Mouse (Mus musculus) embryonic facial prominence, embryonic 13.5 days (tissue): ENCODE measurements around the gene Wipf1. TPM values are rescaled to one million over a fixed set of nuclear protein-coding genes. Genes with fewer than 3 reads are reported as not detected.

Experiments used
- ATAC-seq: fragments of 200-750 bp; cut with Nextera tagmentation; 2 replicates; pipeline ENCODE4 v1.8.0; 2017; ENCODE audit warnings: low read depth; ENCODE audit not compliant: insufficient number of reproducible peaks, insufficient read depth, low FRiP score, low TSS enrichment
- H3K27ac ChIP-seq: fragments of 300-500 bp; sonication (generic); 2 replicates; pipeline ENCODE4 v1.5.1; 2015; ENCODE audit warnings: moderate library complexity, mild to moderate bottlenecking, inconsistent platforms
- H3K27me3 ChIP-seq: fragments of 300-500 bp; sonication (generic); 2 replicates; pipeline ENCODE4 v1.6.1; 2015; ENCODE audit warnings: mild to moderate bottlenecking, inconsistent platforms
- H3K36me3 ChIP-seq: fragments of 300-500 bp; sonication (generic); 2 replicates; pipeline ENCODE4 v1.6.1; 2015; ENCODE audit warnings: mild to moderate bottlenecking, inconsistent platforms
- H3K4me1 ChIP-seq: fragments of 300-500 bp; sonication (generic); 2 replicates; pipeline ENCODE4 v1.6.1; 2015; ENCODE audit warnings: inconsistent platforms
- H3K4me2 ChIP-seq: fragments of 300-500 bp; sonication (generic); 2 replicates; pipeline ENCODE4 v1.6.1; 2015; ENCODE audit warnings: moderate library complexity, mild to moderate bottlenecking, inconsistent platforms
- H3K4me3 ChIP-seq: fragments of 300-500 bp; sonication (generic); 2 replicates; pipeline ENCODE4 v1.5.1; 2015; ENCODE audit warnings: mild to moderate bottlenecking, inconsistent platforms
- H3K9ac ChIP-seq: fragments of 300-500 bp; sonication (generic); 2 replicates; pipeline ENCODE4 v1.6.1; 2015; ENCODE audit warnings: mild to moderate bottlenecking, inconsistent platforms
- H3K9me3 ChIP-seq: fragments of 300-500 bp; sonication (generic); 2 replicates; pipeline ENCODE4 v1.6.1; 2016; ENCODE audit warnings: inconsistent platforms
- WGBS: fragments of 180-500 bp; shearing (Covaris S2); methylation state at CpG from one replicate; pipeline ENCODE4 v1.1.7; 2015; ENCODE audit warnings: mixed read lengths; 5-methylcytosine and 5-hydroxymethylcytosine counted together
- polyA plus RNA-seq: library from polyadenylated mRNA; unstranded; fragments of >200 nt; fragmentation: Nextera tagmentation; extraction: Ambion mirVana; gene quantifications from 2 replicates; pipeline ENCODE4 v1.2.1, GENCODE M21; 2015

Gene Wipf1
- polyA plus RNA-seq, 1 experiment from 2014 or later, result 19.9 TPM

DNA sequence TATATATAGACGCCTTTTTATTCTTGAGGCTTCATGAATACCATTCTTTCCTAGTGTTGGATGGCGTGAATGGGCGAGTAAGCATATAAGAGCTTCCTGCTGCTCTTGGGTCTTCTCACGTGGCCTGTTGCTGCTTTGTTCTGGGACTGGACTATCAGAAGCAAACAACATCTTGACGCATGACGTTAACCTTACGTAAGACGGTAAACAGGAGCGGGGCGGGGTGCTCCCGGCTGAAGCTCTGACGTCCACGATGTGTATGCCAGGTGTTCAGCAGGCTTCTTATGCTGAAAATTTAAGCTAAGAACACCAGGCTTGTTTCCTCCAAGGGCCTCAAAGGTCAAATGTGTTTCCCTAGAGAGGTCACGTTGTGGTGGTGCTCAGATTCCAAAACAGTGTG is 103.7 kb downstream of the Wipf1 start:
- H3K27ac ChIP-seq, result no peak overlapping the region
- no peak overlapping the region for H3K4me3 ChIP-seq
- no peak overlapping the region for H3K9ac ChIP-seq
- no peaks in the 10 kb centered on the region for H3K9me3 ChIP-seq
- H3K27me3 ChIP-seq, result no peaks in the 10 kb centered on the region
- H3K4me2 ChIP-seq, result no peak overlapping the region
- ATAC-seq, result no peak
- H3K36me3 ChIP-seq, result no peaks in the 10 kb centered on the region
- WGBS, result 77% methylated on average over 14 of the region's 14 CpGs
- 0 out of 2 replicates have a peak, but pooled peaks cover 5% of the 10 kb centered on the region for H3K4me1 ChIP-seq

DNA sequence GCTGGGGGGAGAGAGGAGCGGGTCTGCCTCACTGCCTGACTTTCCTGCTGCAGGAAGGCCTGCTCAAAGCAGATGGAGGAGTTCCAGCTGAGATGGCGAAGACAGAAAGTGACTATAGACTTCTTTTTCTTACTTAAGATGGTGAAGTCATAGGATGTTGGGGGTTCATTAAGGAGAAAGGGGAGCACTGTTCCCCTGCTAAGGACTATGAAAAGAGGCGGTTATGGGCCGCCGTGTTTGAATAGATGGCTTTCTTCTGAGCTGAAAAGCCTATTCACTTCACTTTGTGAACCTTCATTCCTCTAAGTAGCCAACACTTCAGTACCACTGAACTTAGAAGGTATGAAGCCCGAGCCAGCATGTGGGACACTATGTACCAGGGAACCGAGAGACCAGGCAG is 109.8 kb downstream of the Wipf1 start:
- Histone ChIP-seq H3K36me3 (no peaks in the 10 kb centered on the region), H3K27me3 (no peaks in the 10 kb centered on the region), H3K9ac (no peak overlapping the region), H3K4me1 (no peaks in the 10 kb centered on the region), H3K4me2 (no peak overlapping the region), H3K4me3 (no peak overlapping the region), H3K9me3 (no peaks in the 10 kb centered on the region), H3K27ac (0 out of 2 replicates have a peak overlapping the region, but pooled peaks have one; percentile 33)
- ATAC-seq, result no peak
- WGBS, result 62% methylated on average over 7 of the region's 7 CpGs

DNA sequence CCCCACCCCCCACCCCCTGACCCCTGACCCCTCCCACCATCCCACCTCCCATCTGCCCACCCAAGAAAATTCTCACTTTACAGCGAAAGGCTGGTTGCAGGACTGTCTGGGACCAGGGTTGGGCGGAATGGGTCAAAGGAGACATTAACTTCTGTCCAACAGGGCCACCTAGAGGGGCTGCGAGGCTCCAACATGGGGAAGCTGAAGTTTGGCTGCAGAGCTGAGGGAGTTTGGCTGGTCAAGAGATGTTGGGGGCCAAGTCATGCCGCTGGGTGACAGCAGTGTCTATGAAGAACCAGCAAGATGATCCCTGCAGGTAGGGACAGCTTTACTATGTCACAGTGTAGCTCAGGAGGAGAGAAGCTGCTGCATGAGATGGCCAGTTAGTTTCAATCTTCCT is 110.2 kb downstream of the Wipf1 start:
- Histone ChIP-seq H3K9ac (no peak overlapping the region), H3K36me3 (no peaks in the 10 kb centered on the region), H3K9me3 (no peaks in the 10 kb centered on the region), H3K27ac (no peak overlapping the region), H3K4me3 (no peak overlapping the region), H3K4me1 (no peaks in the 10 kb centered on the region), H3K27me3 (no peaks in the 10 kb centered on the region), H3K4me2 (no peak overlapping the region)
- ATAC-seq, result no peak
- 40% methylated on average over 4 of the region's 4 CpGs for WGBS

DNA sequence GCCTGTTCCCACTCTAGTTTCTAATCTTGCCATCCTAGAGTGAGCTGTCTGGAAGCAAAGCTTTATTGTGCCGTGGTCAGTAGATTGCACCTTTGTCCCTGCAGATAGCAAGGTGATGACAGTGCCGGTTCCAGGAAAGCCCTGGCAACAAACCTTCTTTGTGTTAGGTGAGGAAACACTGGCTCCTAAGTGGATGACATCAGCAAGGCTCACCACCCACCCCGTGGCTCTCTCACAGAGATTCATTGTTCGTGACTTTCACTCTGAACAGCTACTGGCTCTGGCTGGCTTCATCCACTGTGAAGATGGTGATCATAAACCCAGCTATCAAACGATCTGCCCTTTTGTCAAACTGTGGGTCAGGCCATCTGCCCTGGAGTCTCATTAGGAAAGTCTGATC is 113.6 kb downstream of the Wipf1 start:
- H3K9me3 ChIP-seq, result no peaks in the 10 kb centered on the region
- ATAC-seq, result no peak
- H3K4me2 ChIP-seq, result no peak overlapping the region
- no peak overlapping the region for H3K9ac ChIP-seq
- H3K4me3 ChIP-seq, result no peak overlapping the region
- WGBS, result 39% methylated on average over 5 of the region's 5 CpGs
- no peaks in the 10 kb centered on the region for H3K36me3 ChIP-seq
- H3K4me1 ChIP-seq, result no peaks in the 10 kb centered on the region
- H3K27me3 ChIP-seq, result no peaks in the 10 kb centered on the region
- no peak overlapping the region for H3K27ac ChIP-seq

DNA sequence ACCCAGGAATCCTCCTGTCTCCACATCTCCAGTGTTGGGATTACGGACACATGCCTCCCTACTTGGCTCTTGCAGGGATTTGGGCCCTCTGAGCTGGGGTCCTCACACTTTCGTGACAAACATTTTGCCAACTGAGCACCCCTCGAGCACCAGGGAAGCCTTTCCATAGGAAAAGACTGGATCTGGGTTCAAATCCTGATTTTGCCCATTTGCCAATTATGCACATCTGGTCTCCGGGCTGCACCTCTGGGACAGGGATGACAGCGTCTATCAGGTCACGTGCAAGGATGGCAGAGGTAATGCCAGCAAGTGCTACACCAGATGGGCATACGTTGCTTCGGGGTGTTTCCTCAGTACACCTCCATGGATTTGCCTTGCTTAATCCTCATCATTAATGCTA is 119.5 kb downstream of the Wipf1 start:
- Histone ChIP-seq H3K27me3 (no peaks in the 10 kb centered on the region), H3K4me2 (no peak overlapping the region), H3K36me3 (no peaks in the 10 kb centered on the region), H3K9me3 (no peaks in the 10 kb centered on the region; the same call in 1 of the 2 replicates), H3K27ac (no peak overlapping the region), H3K4me1 (no peaks in the 10 kb centered on the region), H3K4me3 (no peak overlapping the region), H3K9ac (no peak overlapping the region)
- ATAC-seq, result no peak
- WGBS, result 91% methylated on average over 8 of the region's 8 CpGs

DNA sequence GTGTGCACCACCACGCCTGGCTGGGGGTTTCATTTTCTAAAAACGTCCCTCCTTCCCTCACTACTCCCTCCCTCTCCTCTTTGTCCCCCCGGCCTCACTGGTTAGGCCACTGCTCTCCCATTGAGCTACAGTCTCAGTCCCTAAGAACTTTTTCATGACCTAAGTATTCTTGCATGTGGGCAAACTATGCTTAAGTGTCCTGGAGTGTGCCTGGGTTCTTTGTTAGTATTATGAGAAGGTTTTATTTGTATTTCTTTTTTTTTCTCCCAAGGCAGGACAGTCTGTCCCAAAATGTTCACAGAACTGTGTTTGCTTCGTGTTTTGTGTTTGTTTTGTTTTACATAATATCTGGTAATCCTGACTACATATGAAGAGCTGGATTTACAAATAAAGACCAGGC is 121.9 kb downstream of the Wipf1 start:
- Histone ChIP-seq H3K27ac (no peak overlapping the region), H3K4me1 (peaks cover 7% of the 10 kb centered on the region; the same call in 1 of the 2 replicates), H3K9ac (no peak overlapping the region), H3K4me2 (no peak overlapping the region), H3K4me3 (no peak overlapping the region), H3K27me3 (no peaks in the 10 kb centered on the region), H3K36me3 (no peaks in the 10 kb centered on the region), H3K9me3 (no peaks in the 10 kb centered on the region; the same call in 1 of the 2 replicates)
- WGBS, result 58% methylated on average over 4 of the region's 4 CpGs
- no peak for ATAC-seq

DNA sequence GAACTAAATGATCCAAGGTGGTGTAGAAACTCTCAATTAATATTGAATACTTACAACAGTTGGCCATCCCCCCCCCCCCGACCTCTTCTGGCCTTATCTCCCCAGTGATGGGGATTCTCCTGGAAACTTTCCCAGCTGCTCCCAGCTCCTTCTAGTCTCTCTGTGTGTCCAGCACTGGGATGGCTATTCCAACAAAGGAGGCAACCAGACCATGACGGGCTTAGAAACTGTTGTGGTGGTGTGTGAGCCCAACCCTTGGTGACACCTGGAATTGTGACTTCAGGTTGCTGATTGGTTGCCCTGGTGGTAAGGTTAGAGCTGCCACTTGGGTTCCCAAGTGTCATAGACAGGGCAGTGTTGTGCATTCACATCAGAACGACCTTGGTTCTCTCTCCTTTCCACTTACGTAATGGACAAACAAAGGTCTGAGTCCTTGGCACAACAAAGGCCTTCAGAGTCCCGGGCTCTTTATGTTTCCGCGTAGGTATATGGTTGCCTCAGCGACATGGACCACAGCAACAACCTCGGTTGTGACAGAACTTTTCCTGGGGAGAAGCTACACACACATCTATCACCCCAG is 123.1 kb downstream of the Wipf1 start:
- no peaks in the 10 kb centered on the region for H3K36me3 ChIP-seq
- no peaks in the 10 kb centered on the region for H3K27me3 ChIP-seq
- no peak overlapping the region for H3K4me3 ChIP-seq
- peaks cover 15% of the 10 kb centered on the region for H3K4me1 ChIP-seq
- ATAC-seq, result no peak
- 89% methylated on average over 9 of the region's 9 CpGs for WGBS
- H3K9ac ChIP-seq, result no peak overlapping the region
- H3K4me2 ChIP-seq, result no peak overlapping the region
- no peaks in the 10 kb centered on the region; the same call in 1 of the 2 replicates for H3K9me3 ChIP-seq
- H3K27ac ChIP-seq, result no peak overlapping the region

DNA sequence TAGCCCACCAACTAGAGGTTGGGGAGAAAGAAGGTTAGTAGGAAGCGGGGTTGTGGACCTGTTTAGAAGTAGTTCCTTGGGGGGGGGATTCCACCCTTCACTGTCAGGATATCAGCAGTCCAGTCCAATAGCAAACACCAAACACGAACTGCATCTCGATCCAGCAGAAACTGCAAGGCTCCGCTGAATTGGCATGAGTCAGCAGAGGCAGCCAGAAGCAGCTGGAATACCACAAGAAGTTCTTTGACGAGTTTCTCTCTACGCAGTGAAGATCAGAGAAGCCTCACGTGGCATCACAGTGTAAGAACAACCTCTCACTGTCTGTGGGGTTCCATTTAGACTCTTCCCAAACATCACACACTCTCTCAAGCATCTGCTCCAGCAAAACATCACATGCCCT is 124.6 kb downstream of the Wipf1 start:
- Histone ChIP-seq H3K9ac (no peak overlapping the region), H3K27ac (0 out of 2 replicates have a peak overlapping the region, but pooled peaks have one; percentile 2), H3K4me2 (no peak overlapping the region), H3K4me1 (peaks cover 23% of the 10 kb centered on the region), H3K4me3 (no peak overlapping the region), H3K9me3 (no peaks in the 10 kb centered on the region; the same call in 1 of the 2 replicates), H3K36me3 (no peaks in the 10 kb centered on the region), H3K27me3 (no peaks in the 10 kb centered on the region)
- 90% methylated on average over 7 of the region's 7 CpGs for WGBS
- ATAC-seq, result no peak

DNA sequence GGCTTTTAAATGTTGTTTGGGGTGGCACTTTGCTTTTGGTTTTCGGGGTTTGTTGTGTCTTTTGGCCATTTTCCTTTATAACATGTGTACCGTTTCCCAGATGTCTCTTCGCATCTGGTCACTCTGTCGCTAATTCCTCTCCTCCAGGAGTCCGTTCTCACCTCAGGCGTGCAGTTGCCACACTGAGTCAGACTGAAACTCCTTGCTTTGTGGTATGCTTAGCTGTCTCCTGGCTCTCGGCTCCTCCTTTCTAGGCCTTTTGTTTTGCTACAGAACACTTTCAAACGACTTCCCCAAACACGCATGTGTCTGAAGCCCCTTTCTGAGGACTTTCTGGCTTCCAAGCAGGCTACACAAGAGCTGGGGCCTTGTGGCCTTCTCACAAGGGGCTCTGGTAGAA is 125.1 kb downstream of the Wipf1 start:
- no peaks in the 10 kb centered on the region; the same call in 1 of the 2 replicates for H3K9me3 ChIP-seq
- peaks cover 23% of the 10 kb centered on the region for H3K4me1 ChIP-seq
- H3K36me3 ChIP-seq, result no peaks in the 10 kb centered on the region
- H3K27me3 ChIP-seq, result no peaks in the 10 kb centered on the region
- no peak overlapping the region for H3K4me2 ChIP-seq
- no peak overlapping the region for H3K4me3 ChIP-seq
- 88% methylated on average over 9 of the region's 9 CpGs for WGBS
- peak overlapping the region; percentile 2; the same call in 1 of the 2 replicates for H3K27ac ChIP-seq
- no peak for ATAC-seq
- no peak overlapping the region for H3K9ac ChIP-seq

DNA sequence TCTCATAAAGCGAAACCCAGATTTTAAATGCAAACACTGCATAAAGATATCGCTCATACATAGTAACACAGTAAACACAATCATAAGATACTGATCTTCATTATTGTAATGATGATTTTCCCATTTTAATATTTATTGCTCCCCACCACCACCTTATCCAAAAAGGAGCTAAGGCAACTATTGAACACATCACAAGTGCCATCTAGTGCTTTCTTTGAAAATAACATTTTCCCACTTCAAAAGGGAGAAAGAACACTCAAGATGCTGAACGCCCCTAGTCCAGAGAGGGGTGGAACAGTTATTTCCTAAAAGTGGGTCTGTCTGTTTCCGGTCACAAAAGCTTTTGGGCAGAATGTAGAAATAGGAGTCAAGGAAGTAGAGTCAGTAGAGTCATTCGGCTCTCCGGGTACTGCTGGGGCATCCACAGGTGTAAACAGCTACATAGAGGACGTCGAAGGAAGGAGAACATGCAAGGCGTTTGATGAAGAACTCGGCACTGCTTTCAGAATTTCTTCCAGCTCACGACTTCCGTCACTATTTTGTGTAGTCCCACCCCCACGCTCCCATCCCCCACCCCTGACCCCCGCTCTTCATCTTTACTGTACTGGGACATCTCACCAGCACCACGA is 126.0 kb downstream of the Wipf1 start:
- no peak for ATAC-seq

DNA sequence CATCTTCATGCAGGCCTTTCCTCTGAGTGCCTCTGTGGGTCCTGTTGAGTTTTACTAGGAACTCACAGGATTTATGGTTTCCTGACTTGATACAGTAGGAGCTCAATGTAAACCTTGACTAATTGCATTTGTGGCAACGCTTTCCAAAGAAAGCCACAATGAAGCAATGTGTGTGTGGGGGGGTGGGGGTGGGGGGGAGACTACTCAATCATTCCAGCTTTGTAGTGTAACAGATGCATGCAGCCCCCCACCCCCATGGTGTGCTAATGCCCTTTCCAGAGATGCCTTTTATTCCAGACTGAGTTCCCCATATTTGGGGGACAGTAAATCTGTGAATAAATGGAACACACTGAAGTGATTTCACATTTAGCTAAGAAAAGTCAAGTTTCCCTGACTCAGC is 127.8 kb downstream of the Wipf1 start:
- ATAC-seq, result no peak
- H3K4me2 ChIP-seq, result no peak overlapping the region
- 39% methylated on average over 1 of the region's 1 CpGs for WGBS

More for the DNA sequence above, 126.0 kb downstream of the Wipf1 start:
- Histone ChIP-seq H3K27ac (no peak overlapping the region), H3K27me3 (no peaks in the 10 kb centered on the region), H3K4me3 (no peak overlapping the region), H3K4me2 (no peak overlapping the region), H3K9me3 (no peaks in the 10 kb centered on the region; the same call in 1 of the 2 replicates), H3K9ac (no peak overlapping the region), H3K36me3 (no peaks in the 10 kb centered on the region), H3K4me1 (peaks cover 23% of the 10 kb centered on the region)
- 70% methylated on average over 15 of the region's 15 CpGs for WGBS

DNA sequence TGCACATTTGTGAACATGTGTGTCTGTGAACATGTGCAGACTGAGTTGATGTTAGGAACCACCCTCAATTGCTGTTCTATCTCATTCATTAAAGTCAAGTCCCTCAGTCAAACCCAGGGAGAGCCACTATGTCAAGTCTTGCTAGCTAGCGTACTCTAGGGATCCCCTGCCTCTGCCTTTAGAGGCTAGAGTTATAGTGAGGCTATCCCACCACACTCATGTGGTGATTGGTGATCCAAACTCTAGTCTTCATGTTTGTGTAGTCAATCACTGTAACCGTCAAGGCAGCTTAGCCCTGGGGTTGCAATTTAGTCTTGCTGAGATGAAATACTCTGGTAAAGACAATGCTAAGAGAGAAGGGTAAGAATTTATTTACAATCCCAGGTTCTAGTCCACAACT is 132.1 kb downstream of the Wipf1 start:
- H3K27me3 ChIP-seq, result no peaks in the 10 kb centered on the region

More for the DNA sequence above, 127.8 kb downstream of the Wipf1 start:
- Histone ChIP-seq H3K4me1 (peaks cover 23% of the 10 kb centered on the region), H3K4me3 (no peak overlapping the region), H3K9ac (no peak overlapping the region), H3K36me3 (no peaks in the 10 kb centered on the region), H3K9me3 (no peaks in the 10 kb centered on the region; the same call in 1 of the 2 replicates), H3K27me3 (no peaks in the 10 kb centered on the region), H3K27ac (no peak overlapping the region)

More for the DNA sequence above, 132.1 kb downstream of the Wipf1 start:
- Histone ChIP-seq H3K9ac (no peak overlapping the region), H3K9me3 (no peaks in the 10 kb centered on the region), H3K4me1 (peaks cover 14% of the 10 kb centered on the region), H3K4me3 (no peak overlapping the region), H3K27ac (no peak overlapping the region), H3K36me3 (no peaks in the 10 kb centered on the region), H3K4me2 (no peak overlapping the region)
- no peak for ATAC-seq
- 92% methylated on average over 2 of the region's 2 CpGs for WGBS
